Mouse (Mus musculus) hindbrain, embryonic 16.5 days (tissue): ENCODE results near the gene Vps50. TPM values are rescaled to one million over a fixed set of nuclear protein-coding genes. Genes with fewer than 3 reads are reported as not detected.
A peak's percentile ranks its signal among the peaks of the same experiment; 100 is the strongest.
"Not testable (repeated sequence)": the region's sequence is repeated elsewhere in the genome, so short reads cannot be mapped to it uniquely, and the experiment has no call there.

ENCODE experiments used
- ATAC-seq: fragments of 200-750 bp; cut with Nextera tagmentation; 2 replicates; pipeline ENCODE4 v1.8.0; 2017; ENCODE audit warnings: moderate TSS enrichment, moderate library complexity
- H3K27ac ChIP-seq: fragments of 300-500 bp; sonication (generic); 2 replicates; pipeline ENCODE4 v1.5.1; 2014; ENCODE audit warnings: low read depth, mild to moderate bottlenecking, control low read depth, low read length, moderate library complexity
- H3K27me3 ChIP-seq: fragments of 300-500 bp; sonication (generic); replicated peaks from 2 replicates; pipeline ENCODE4 v1.6.1; 2014; ENCODE audit warnings: low read length; ENCODE audit not compliant: control insufficient read depth, insufficient read depth
- H3K36me3 ChIP-seq: fragments of 300-500 bp; sonication (generic); 2 replicates; pipeline ENCODE4 v1.6.1; 2014; ENCODE audit warnings: mild to moderate bottlenecking, low read length, moderate library complexity, mixed read lengths; ENCODE audit not compliant: control insufficient read depth, insufficient read depth
- H3K4me1 ChIP-seq: fragments of 300-500 bp; sonication (generic); 2 replicates; pipeline ENCODE4 v1.6.1; 2014; ENCODE audit warnings: low read depth, low read length; ENCODE audit not compliant: control insufficient read depth, insufficient read depth
- H3K4me2 ChIP-seq: fragments of 300-500 bp; sonication (generic); 2 replicates; pipeline ENCODE4 v1.6.1; 2014; ENCODE audit warnings: mild to moderate bottlenecking, low read length, control low read depth, moderate library complexity
- H3K4me3 ChIP-seq: fragments of 300-500 bp; sonication (generic); 2 replicates; pipeline ENCODE4 v1.5.1; 2014; ENCODE audit warnings: mild to moderate bottlenecking, low read length, control low read depth, moderate library complexity
- H3K9ac ChIP-seq: fragments of 300-500 bp; sonication (generic); 2 replicates; pipeline ENCODE4 v1.6.1; 2014; ENCODE audit warnings: low read depth, mild to moderate bottlenecking, control low read depth, low read length, moderate library complexity
- H3K9me3 ChIP-seq: fragments of 300-500 bp; sonication (generic); 2 replicates; pipeline ENCODE4 v1.6.1; 2014; ENCODE audit warnings: mild to moderate bottlenecking, low read length, moderate library complexity; ENCODE audit not compliant: control insufficient read depth
- WGBS: fragments of 180-500 bp; shearing (Covaris S2); extraction: QIAGEN DNeasy Blood & Tissue Kit; methylation state at CpG from one replicate; pipeline ENCODE4 v1.1.7; 2014; 5-methylcytosine and 5-hydroxymethylcytosine counted together
- polyA plus RNA-seq: library from polyadenylated mRNA; unstranded; fragments of >200 nt; fragmentation: Nextera tagmentation; extraction: Ambion mirVana; gene quantifications from 2 replicates; pipeline ENCODE4 v1.2.1, GENCODE M21; 2015

The Vps50 gene
- polyA plus RNA-seq, 1 experiment from 2014 or later = 52.4 TPM

DNA sequence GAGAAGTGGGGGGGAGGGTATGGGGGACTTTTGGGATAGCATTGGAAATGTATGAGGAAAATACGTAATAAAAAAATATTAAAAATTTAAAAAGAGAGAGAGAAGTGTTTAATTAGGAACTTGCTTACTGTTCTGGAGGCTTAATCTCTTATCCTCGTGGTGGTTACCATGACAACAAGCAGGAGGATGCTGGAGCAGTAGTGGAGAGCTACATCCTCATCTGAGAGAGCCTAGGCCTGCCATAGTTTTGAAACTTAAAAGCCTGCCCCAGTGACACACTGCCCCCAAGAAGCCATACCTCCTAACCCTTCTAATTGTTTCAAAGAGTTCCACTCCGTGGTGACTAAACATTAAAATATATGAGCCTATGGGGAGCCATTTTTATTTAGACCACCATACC, 50.8 kb downstream of the Vps50 start:
- Histone ChIP-seq H3K36me3 (peaks cover 5% of the 10 kb centered on the region), H3K4me2 (no peak overlapping the region), H3K4me1 (no peaks in the 10 kb centered on the region), H3K27ac (no peak overlapping the region), H3K9me3 (no peaks in the 10 kb centered on the region), H3K27me3 (no peaks in the 10 kb centered on the region), H3K4me3 (no peak overlapping the region), H3K9ac (no peak overlapping the region)
- WGBS = 70% methylated on average over 3 of the region's 3 CpGs
- ATAC-seq = no peak

DNA sequence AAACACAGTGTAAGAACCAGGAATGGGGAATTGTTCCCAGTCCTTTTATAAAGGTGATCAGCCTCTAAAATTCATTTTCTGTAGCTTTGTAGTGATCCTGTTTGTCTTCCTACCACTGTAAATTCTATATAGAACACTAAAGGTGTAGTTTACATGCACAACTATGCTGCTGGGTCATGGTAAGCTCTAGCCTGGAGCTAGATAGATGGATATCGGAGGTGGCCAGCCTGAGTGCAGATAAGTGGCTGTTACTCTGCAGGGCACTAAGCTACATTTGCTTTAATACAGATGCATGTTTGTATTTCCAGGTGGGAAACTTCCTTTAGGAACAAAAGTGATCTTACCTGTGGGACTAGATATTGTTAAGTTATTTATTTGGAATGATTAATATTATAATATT, 51.8 kb downstream of the Vps50 start:
- H3K4me2 ChIP-seq = no peak overlapping the region
- no peak overlapping the region for H3K9ac ChIP-seq
- H3K27ac ChIP-seq = no peak overlapping the region
- H3K36me3 ChIP-seq = peaks cover 5% of the 10 kb centered on the region
- WGBS = 87% methylated on average over 1 of the region's 1 CpGs
- H3K27me3 ChIP-seq = no peaks in the 10 kb centered on the region
- H3K4me1 ChIP-seq = no peaks in the 10 kb centered on the region
- no peaks in the 10 kb centered on the region for H3K9me3 ChIP-seq
- no peak for ATAC-seq
- H3K4me3 ChIP-seq = no peak overlapping the region

DNA sequence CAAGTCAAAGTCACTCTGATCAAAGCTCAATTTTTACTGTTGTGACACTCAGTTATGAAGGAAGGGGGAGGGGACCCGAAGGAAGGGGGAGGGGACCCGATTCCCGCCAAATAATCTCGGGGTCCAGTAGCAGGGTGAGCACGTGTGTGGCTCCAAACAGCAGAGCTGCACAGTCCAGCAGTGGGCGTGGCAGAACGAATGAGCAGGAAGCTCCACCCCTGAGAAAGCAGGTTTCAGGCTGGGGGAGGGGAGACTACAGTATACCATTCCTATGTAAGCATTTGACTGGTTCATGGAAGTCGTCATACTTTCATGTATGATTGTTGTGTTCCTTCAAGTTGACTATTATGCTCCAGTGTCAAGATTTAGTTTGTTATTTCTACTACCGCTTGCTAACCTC, 54.5 kb downstream of the Vps50 start:
- not testable (repeated sequence) for H3K9ac ChIP-seq, H3K36me3 ChIP-seq, H3K27ac ChIP-seq, H3K9me3 ChIP-seq, ATAC-seq, H3K4me2 ChIP-seq, H3K4me1 ChIP-seq, H3K4me3 ChIP-seq, H3K27me3 ChIP-seq
- 88% methylated on average over 9 of the region's 9 CpGs for WGBS

DNA sequence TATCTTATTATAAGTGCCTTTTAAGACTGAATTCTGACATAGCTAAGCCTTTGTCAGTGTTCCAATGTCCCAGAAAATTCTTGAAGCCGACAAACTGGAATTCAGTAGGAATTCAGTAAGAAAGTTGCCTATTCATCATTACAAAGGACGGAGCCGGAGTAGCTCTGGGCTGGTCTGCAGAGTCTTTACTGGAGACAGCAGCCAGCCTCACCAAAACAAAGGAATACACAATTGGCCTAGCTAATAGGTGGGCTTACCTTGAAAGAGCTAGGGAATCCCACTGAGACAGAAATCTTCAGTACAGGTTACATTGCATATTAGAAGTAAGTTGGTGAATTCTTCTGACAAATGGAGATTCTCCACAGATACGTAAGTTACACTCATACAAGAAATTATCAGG, 59.0 kb downstream of the Vps50 start:
- Histone ChIP-seq H3K4me3 (no peak overlapping the region), H3K27ac (no peak overlapping the region), H3K9ac (no peak overlapping the region), H3K4me2 (no peak overlapping the region), H3K27me3 (no peaks in the 10 kb centered on the region), H3K9me3 (no peaks in the 10 kb centered on the region), H3K4me1 (no peaks in the 10 kb centered on the region), H3K36me3 (0 out of 2 replicates have a peak, but pooled peaks cover 2% of the 10 kb centered on the region)
- no peak for ATAC-seq
- WGBS = 85% methylated on average over 4 of the region's 4 CpGs

DNA sequence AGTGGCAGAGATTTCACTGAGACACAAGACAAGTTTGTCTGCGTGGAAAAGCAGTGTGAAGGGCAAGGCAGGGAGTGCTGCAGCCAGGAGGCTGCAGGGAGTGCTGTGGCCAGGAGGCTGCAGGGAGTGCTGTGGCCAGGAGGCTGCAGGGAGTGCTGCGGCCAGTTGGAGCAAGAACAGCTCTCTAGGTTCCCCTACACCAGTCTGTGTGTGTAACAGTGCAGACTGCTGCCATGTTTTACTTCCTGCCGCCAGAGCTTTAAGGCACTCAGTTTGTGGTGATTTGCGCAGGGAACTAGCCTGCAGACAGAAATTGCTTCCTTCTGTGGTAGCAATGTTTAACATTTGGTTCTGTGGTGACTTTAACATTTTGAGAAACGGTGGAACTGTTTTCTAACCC, 61.8 kb downstream of the Vps50 start:
- H3K4me1 ChIP-seq = no peaks in the 10 kb centered on the region
- WGBS = 68% methylated on average over 5 of the region's 5 CpGs
- H3K9ac ChIP-seq = no peak overlapping the region
- ATAC-seq = 0 out of 2 replicates have a peak, but pooled peaks have one; percentile 40
- no peak overlapping the region for H3K4me3 ChIP-seq
- no peaks in the 10 kb centered on the region for H3K9me3 ChIP-seq
- no peak overlapping the region for H3K27ac ChIP-seq
- no peaks in the 10 kb centered on the region for H3K27me3 ChIP-seq
- 0 out of 2 replicates have a peak, but pooled peaks cover 2% of the 10 kb centered on the region for H3K36me3 ChIP-seq
- H3K4me2 ChIP-seq = no peak overlapping the region

DNA sequence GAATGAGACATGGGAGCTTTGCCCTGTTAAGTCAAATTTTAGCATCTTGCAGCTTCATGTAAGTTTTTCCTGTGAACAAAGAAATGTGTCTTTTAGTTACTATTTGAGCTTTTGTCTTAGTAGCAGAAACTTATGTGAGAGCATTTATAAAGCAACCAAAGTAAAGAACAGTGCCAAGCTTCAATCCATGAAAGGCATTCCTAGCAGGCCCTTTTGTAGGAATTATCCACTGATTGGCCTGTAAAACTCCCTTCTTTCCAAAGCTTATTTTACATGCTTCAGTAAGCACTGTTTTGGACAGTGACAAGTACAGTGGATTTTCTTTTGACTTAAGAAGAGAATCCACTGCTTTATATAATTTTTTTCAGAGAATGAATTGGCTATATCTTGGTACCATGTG, 64.1 kb downstream of the Vps50 start:
- H3K36me3 ChIP-seq = no peaks in the 10 kb centered on the region
- ATAC-seq = no peak; the same call in 1 of the 2 replicates
- H3K27me3 ChIP-seq = no peaks in the 10 kb centered on the region
- H3K9me3 ChIP-seq = no peaks in the 10 kb centered on the region
- H3K9ac ChIP-seq = no peak overlapping the region
- no peak overlapping the region for H3K4me2 ChIP-seq
- no peak overlapping the region for H3K4me3 ChIP-seq
- H3K27ac ChIP-seq = no peak overlapping the region
- no peaks in the 10 kb centered on the region for H3K4me1 ChIP-seq

DNA sequence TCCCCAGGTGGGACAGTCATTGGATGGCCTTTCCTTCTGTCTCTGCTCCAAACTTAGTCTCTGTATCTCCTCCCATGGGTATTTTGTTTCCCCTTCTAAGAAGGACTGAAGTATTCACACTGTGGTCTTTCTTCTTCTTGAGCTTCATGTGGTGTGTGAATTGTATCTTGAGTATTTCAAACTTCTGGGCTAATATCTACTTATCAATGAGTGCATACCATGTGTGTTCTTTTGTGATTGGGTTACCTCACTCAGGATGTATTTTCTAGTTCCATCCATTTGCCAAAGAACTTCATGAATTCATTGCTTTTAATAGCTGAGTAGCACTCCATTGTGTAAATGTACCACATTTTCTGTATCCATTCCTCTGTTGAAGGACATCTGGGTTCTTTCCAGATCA, 65.9 kb downstream of the Vps50 start:
- H3K9ac ChIP-seq = not testable (repeated sequence)

DNA sequence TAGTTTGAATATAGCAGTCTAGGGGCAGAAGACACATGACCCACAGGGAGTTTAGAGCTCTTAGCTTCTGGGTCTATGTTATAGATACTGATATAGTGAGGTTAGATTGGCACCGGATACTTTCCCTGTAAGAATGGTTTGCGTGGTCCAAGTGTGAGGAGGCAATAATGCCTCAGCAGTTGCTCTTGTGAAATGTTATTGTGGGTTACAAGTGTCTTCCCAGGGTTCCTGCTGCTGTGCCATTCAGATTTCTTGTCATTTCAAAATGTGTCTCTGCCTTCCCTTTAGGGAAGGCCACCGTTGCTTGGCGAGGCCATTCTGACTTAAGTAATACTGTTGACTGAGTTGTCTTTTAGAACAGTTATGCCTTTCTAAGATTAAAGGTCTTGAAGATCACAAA, 66.8 kb downstream of the Vps50 start:
- Histone ChIP-seq H3K9me3 (no peaks in the 10 kb centered on the region), H3K4me2 (no peak overlapping the region), H3K27ac (no peak overlapping the region), H3K9ac (no peak overlapping the region), H3K4me3 (no peak overlapping the region), H3K27me3 (no peaks in the 10 kb centered on the region), H3K36me3 (no peaks in the 10 kb centered on the region), H3K4me1 (no peaks in the 10 kb centered on the region)
- ATAC-seq = no peak
- 80% methylated on average over 4 of the region's 4 CpGs for WGBS

More for the DNA sequence above, 65.9 kb downstream of the Vps50 start:
- not testable (repeated sequence) for H3K27me3 ChIP-seq, ATAC-seq, H3K36me3 ChIP-seq, H3K27ac ChIP-seq, H3K4me3 ChIP-seq, H3K9me3 ChIP-seq, H3K4me1 ChIP-seq, H3K4me2 ChIP-seq

DNA sequence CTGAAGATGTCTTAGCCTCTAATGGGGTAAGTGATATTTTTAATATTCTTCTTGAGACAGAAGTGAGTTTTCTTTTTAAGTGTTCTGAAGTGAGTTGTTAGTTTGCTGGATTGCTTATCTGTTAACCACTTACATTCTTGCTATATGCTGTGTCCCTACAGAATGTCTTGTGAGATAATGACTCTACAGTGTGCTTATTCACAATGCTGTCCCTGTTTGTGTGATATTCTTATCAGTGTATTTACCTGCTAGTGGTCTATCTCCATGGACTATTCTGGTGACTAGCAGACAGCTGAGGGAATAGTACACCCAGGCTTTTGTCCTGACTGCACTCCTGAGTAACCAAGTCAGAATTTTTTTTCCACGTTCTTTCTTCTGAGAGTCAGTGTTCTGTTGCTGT, 67.5 kb downstream of the Vps50 start:
- H3K4me1 ChIP-seq = no peaks in the 10 kb centered on the region
- no peak overlapping the region for H3K27ac ChIP-seq
- H3K9ac ChIP-seq = no peak overlapping the region
- 90% methylated on average over 1 of the region's 1 CpGs for WGBS
- no peak overlapping the region for H3K4me3 ChIP-seq
- no peak for ATAC-seq
- H3K36me3 ChIP-seq = no peaks in the 10 kb centered on the region
- no peak overlapping the region for H3K4me2 ChIP-seq
- H3K9me3 ChIP-seq = no peaks in the 10 kb centered on the region
- no peaks in the 10 kb centered on the region for H3K27me3 ChIP-seq

DNA sequence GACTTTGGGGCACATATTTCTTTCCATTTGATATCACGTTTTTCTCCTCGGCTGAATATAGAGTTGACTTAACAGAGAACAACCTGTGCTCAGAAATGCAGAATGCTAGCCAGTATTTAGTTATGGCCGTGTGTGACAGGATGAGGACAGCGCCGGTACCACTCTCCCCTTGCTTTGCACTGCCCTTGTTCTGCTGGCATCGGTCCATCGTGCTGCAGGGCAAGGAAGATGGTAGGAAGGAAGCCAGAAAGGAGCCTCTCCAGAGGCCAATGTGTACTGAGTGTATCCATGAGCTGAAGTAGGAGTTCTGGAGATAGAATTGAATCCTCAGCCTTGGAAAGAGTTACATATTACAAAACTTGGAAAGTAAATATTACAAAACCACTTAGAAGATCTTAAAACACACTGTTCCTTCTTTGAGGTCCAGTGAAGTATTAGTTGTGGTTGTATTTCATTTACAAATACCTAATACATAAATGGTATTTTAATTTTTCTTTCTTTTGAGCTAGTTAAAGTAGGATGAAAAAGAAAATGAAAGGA, 69.0 kb downstream of the Vps50 start:
- H3K9ac ChIP-seq = no peak overlapping the region
- no peaks in the 10 kb centered on the region for H3K9me3 ChIP-seq
- H3K27me3 ChIP-seq = no peaks in the 10 kb centered on the region
- no peaks in the 10 kb centered on the region for H3K4me1 ChIP-seq
- peaks cover 7% of the 10 kb centered on the region; the same call in 1 of the 2 replicates for H3K36me3 ChIP-seq
- no peak overlapping the region for H3K4me3 ChIP-seq
- no peak overlapping the region for H3K4me2 ChIP-seq
- 93% methylated on average over 7 of the region's 7 CpGs for WGBS
- H3K27ac ChIP-seq = no peak overlapping the region
- no peak for ATAC-seq
